Mouse (Mus musculus): ENCODE results near the gene Mylk3.

The Mylk3 gene

GRCm38 (mm10) chr8:85381926-85382325, 4.2 kb downstream of the Mylk3 start:
- in situ Hi-C loops (cut with MboI; ENCODE audit: low sequenced_read_pairs): no loop called here

- in situ Hi-C loops (cut with MboI; ENCODE audit: low sequenced_read_pairs): no loop called here
These were observed 5.3 kb downstream of the Mylk3 start for GRCm38 (mm10) chr8:85380824-85381209.

DNA sequence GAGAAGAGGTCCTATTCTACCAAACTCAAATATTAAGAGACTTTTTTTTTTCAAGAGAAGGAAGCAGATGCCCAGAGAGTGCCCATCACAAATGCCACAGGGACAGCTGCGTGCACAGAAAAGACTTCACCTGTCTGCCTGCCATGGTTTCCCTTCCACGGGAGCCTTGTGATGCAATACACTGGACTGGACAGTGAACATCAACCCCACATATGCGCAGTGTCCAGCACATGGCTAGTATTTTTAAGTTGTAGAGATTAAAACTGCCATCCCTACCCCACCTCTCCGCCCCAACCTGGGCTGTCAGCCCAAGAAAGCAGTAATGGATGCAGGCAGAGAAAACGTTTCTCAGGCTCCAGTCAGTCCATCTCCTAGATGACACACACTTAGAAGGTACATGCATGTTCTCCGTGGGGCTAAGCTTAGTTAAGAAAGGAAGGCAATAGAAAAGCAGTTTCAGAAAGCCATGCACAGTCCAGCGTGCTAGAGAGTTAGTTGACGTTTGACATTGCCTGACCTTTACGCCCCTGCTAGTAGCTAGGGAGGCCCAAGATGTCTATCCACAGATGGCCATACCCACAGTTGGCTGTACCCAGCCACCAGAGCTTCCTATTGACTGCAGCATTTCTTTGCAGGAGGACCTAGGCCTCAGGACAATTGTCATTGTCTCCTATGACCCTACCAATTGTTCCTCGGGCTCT, 5.9 kb downstream of the Mylk3 start:
- in situ Hi-C loops (cut with MboI; ENCODE audit: low sequenced_read_pairs): no loop called here

DNA sequence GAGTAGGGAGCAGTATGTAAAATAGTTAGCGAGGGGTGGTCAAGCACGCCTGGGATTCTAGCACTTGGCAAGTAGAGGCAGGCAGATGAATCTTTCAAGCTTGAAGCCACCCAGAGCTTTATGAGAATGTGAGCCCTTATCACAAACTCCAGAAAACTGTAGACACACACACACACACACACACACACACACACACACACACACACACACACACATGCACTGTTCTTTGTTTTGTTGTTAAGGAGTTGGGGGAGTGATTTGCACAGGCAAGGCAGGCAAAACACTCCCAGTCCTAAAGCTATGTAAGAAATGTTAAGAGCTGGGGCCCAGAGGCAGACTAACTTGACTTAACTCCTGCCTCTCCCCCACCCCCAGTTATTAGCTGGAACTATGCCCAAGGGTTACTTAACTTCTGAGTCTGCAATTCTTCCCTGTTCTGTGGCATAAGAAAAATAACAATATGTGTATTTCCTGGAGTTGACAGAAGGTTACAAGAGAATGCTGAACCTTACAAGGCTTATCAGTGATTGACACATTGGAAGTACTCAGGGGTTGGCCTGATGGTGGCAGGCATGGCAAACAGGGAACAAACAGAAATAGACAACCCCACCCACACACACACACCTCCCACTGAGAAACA, 6.9 kb downstream of the Mylk3 start:
- in situ Hi-C loops (cut with MboI; ENCODE audit: low sequenced_read_pairs): no loop called here

- in situ Hi-C loops (cut with MboI; ENCODE audit: low sequenced_read_pairs): no loop called here
These were observed 9.6 kb downstream of the Mylk3 start for GRCm38 (mm10) chr8:85376516-85376915.

- in situ Hi-C loops (cut with MboI; ENCODE audit: low sequenced_read_pairs): no loop called here
These were observed 11.9 kb downstream of the Mylk3 start for GRCm38 (mm10) chr8:85374286-85374685.

- in situ Hi-C loops (cut with MboI; ENCODE audit: low sequenced_read_pairs): no loop called here
These were observed 12.6 kb downstream of the Mylk3 start for GRCm38 (mm10) chr8:85373435-85374039.

DNA sequence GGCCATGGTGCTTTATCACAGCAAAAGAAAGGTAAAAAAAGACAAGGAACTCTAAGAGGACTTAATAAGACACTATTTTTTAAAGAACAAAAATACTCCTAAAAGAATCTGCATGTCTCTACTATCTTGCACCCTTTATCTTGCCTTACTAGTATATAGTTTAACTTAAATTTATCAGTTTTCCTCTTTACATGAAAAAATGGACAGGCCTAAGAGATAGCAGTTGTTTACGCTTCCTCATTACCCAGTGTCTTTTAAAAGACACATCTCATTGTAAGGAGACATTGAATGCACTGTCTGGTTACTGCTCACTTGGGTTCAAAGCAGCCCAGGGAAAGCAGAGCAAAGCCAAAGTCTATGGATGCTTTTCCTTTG, 13.7 kb downstream of the Mylk3 start:
- in situ Hi-C loops (cut with MboI; ENCODE audit: low sequenced_read_pairs): no loop called here

- in situ Hi-C loops (cut with MboI; ENCODE audit: low sequenced_read_pairs): no loop called here
These were observed 14.2 kb downstream of the Mylk3 start for GRCm38 (mm10) chr8:85371736-85372464.

DNA sequence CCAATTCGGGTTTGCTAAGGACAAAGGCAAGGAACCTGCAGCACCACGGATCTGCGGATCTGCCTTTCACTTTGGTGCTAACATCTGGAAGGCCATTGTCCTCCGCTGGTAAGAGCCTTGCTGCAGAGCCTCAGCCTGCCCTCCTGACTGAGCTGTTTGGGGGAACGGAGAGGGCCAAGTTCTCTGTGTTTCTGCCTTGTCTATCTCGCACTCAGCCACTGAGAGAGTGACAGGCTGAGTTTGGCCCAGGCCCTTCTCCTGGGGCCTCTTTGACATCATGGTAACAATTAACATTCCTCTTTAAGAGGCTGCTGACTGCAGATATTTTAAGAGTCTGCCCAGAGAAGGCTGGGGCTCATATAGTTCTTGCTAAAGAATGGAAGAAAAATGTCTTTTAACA, 21.0 kb downstream of the Mylk3 start:
- in situ Hi-C loops (cut with MboI; ENCODE audit: low sequenced_read_pairs): no loop called here

GRCm38 (mm10) chr8:85364628-85365027, 21.5 kb downstream of the Mylk3 start:
- in situ Hi-C loops (cut with MboI; ENCODE audit: low sequenced_read_pairs): no loop called here

- in situ Hi-C loops (cut with MboI; ENCODE audit: low sequenced_read_pairs): no loop called here
These were observed 22.7 kb downstream of the Mylk3 start for GRCm38 (mm10) chr8:85363406-85363805.

DNA sequence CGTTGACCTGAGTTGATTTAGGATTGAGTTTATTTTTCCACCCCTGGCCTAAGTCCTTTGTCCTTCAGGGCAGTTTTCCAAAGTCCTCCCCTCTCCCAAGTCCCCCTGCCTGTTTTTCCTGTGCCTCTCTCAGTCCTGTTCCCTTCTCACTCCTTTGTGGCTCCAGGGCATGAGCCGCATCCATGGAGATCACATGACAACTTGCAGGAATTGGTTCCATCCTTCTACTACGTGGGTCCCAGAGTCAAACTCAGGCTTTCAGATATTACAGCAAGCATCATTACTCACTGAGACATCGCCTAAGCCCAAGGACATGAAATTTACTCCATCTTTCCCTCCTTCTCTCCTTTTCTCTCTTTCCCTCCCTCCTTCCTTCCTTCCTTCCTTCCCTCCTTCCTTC, 23.9 kb downstream of the Mylk3 start:
- in situ Hi-C loops (cut with MboI; ENCODE audit: low sequenced_read_pairs): no loop called here

- in situ Hi-C loops (cut with MboI; ENCODE audit: low sequenced_read_pairs): no loop called here
These were observed 32.9 kb downstream of the Mylk3 start for GRCm38 (mm10) chr8:85353287-85353686.

GRCm38 (mm10) chr8:85339871-85340573, 46.1 kb downstream of the Mylk3 start:
- in situ Hi-C loops (cut with MboI; ENCODE audit: low sequenced_read_pairs): no loop called here

- in situ Hi-C loops (cut with MboI; ENCODE audit: low sequenced_read_pairs): no loop called here
These were observed 48.5 kb downstream of the Mylk3 start for GRCm38 (mm10) chr8:85337681-85338080.

DNA sequence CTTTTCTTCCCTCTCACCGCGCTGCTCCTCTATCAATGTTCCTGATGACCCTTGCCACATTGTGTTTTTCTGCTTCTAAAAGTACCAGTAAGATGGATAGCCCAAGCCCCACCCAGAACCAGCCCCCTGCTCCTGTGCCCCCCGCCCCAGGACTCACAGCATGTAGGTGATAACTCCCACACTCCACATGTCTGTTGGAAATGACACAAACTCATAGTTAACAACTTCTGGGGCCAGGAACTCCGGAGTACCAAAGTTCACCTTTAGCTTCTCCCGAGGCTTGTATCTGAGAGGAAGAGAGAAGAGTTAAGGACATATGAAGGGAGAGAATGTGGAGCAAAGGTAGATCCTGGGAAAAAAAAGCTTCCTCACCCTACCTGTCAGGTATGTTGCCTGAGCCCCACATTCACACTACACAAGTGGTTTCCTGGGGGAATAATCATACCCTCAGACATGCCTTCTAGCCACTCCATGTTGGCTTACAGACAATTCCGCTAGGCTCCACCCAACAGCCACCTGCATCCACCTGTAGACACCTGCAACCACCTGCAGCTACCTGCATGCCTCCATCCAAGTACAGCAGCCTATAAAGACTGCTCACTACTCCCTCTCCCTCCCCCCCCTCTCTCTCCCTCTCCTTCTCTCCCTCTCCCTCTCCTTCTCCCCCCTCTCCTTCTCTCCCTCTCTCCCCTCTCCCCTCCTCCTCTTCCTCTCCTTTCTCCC, 49.8 kb downstream of the Mylk3 start:
- in situ Hi-C loops (cut with MboI; ENCODE audit: low sequenced_read_pairs): no loop called here

DNA sequence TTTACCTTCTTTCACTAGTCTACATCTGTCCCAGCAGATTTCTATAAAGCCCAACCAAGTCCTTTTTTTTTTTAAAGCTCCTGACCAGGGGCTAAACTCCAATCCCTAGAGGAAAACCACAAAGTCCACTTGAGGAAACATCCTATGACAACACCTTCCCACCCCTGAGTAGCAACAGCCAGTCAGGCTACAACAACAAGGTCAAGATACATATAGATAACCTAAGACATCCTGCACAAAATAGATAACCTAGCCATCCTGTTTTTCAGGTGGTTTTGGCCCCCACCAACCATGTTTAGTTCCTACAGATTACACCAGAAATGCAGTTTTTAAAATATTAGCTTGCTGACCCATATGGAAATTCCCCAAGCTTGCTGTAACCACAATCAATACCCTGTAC, 51.0 kb downstream of the Mylk3 start:
- in situ Hi-C loops (cut with MboI; ENCODE audit: low sequenced_read_pairs): no loop called here

DNA sequence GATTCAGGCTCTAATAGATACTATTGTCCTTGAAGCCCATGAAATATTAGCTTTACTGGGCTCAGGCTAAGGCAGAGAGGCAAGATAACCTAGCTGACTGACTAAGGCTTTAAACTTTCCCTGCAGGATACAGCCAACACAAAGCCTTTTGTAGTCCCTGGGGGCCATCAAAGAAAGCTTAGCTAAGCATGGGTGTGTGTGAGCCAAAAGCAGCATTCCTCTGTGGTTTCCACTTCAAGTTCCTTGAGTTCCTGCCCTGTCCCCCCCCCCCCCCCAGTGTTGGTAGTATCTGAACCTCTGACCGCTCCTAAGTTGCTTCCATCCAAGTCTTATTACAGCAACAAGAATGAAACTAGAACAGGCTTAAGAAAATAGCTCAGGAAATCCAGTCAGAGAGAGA, 56.6 kb downstream of the Mylk3 start:
- in situ Hi-C loops (cut with MboI; ENCODE audit: low sequenced_read_pairs): no loop called here

- in situ Hi-C loops (cut with MboI; ENCODE audit: low sequenced_read_pairs): no loop called here
These were observed 59.1 kb downstream of the Mylk3 start for GRCm38 (mm10) chr8:85327036-85327435.
